In genomic region chr7:111214226-111214906, GRCm38 (mm10) we compare ENCODE assay signal across 22 mouse cellular contexts.
"Had no signal": no experiment of that assay in that cellular context is flagged by ENCODE, and none has a peak within 500 bp of the region (broad histone marks: within the 10 kb centered on the region; RNA-seq: fewer than 3 reads in every experiment).

No protein-coding gene starts in this region.

- H3K4me3 ChIP-seq: heart, adult 2 months; heart, embryonic 10.5 days; heart, embryonic 12.5 days; hindbrain, embryonic 10.5 days; hindbrain, embryonic 12.5 days; intestine, embryonic 15.5 days; layer of hippocampus, adult 2 months; left cerebral cortex, adult 2 months; limb, embryonic 10.5 days; limb, embryonic 12.5 days had no signal

- H3K4me2 ChIP-seq: heart, embryonic 12.5 days; hindbrain, embryonic 12.5 days; hindbrain, embryonic 14.5 days; intestine, embryonic 15.5 days; limb, embryonic 12.5 days; liver, embryonic 11.5 days had no signal

- H3K36me3 ChIP-seq: heart, embryonic 10.5 days; heart, embryonic 12.5 days; hindbrain, embryonic 10.5 days; hindbrain, embryonic 12.5 days; intestine, embryonic 15.5 days; limb, embryonic 10.5 days; limb, embryonic 12.5 days had no signal

- DNase-seq: gastrocnemius, postnatal 14 days; gastrocnemius, postnatal 36 days; heart, adult 2 months; heart, postnatal 10 days; heart, postnatal 4 days; kidney, adult 18-20 months; kidney, adult 8-10 months; kidney, postnatal 10 days; kidney, postnatal 25 days; kidney, postnatal 4 days; liver had no signal

- H3K27me3 ChIP-seq: heart, embryonic 12.5 days; hindbrain, embryonic 12.5 days; intestine, embryonic 15.5 days had no signal
